Mouse (Mus musculus): Measurements from ENCODE around the gene Pdcd10. TPM values are rescaled to one million over a fixed set of nuclear protein-coding genes. Genes with fewer than 3 reads are reported as not detected.

Pdcd10 gene
- polyA plus RNA-seq, 1 experiment from 2014 or later = 44.8 TPM

DNA sequence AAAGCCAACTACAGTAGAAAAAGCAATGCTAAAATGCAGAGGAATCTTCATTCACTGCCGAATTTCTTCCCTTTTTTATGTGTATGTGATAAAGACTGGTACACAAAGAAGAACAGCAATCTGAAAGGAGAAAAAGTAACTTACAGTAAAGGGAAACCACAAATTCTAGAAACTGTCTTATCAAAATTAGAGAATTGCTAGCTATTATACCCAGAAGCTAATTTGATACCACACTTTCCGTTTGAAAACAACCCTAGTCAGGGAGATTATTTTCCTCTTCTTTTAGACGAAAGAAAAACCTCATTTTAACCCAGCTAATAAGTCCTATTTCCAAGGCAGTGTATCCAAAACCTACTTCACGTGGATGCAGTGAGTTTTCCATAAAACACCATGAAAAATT is 15.4 kb downstream of the Pdcd10 start:
- no peak overlapping the region for H3K9ac ChIP-seq
- no peak overlapping the region for H3K27ac ChIP-seq (replicated peaks)
- no peak for ATAC-seq (ENCODE audit: insufficient read depth)
- no peaks in the 10 kb centered on the region for H3K9me3 ChIP-seq (replicated peaks)
- H3K4me2 ChIP-seq = no peak overlapping the region
- H3K27me3 ChIP-seq = no peaks in the 10 kb centered on the region
- 56% methylated on average over 4 of the region's 4 CpGs for WGBS (ENCODE audit: insufficient replicate concordance)
- peaks cover 22% of the 10 kb centered on the region for H3K4me1 ChIP-seq (replicated peaks)
- no peak overlapping the region for H3K4me3 ChIP-seq (replicated peaks)
- H3K36me3 ChIP-seq (replicated peaks) = peaks cover 13% of the 10 kb centered on the region

DNA sequence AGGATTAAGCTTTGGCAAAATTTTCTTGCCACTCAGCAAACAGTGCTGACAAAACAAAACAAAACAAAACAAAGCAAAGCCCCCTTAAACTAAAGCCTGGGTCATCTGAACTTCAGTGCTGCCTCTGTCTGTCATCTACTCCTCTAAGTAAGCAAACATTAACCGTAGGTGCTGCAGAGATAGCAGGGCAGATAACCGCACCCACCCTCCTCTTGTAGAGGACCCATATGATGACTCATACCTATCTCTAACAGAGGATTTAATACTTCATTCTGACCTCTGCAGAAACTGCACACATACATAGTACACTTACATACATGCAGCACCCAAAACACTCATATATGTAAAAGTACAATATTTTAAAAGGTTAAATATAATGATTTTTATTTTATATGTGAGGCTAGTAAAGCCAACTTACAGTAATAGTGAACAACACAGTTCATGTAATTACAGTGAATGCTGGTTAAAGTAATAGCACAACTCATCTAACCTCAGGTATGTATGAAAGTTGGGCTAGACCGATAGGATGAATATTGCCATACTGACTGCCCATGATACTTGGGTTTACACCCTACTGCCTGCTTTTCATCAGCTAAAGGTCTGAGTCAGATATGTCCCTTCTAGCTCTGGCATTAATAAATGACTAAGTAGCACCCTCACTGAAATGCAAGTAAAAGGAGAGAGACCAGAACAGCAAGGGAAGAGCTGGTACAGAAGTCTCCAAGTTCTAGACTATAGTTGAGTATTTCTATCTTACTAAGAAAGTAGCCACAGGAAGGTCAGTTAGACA is 22.4 kb downstream of the Pdcd10 start:
- Histone ChIP-seq H3K4me3 (replicated peaks) (no peak overlapping the region), H3K9me3 (replicated peaks) (no peaks in the 10 kb centered on the region), H3K36me3 (replicated peaks) (peaks cover 7% of the 10 kb centered on the region), H3K27ac (replicated peaks) (0 out of 2 replicates have a peak overlapping the region, but pooled peaks have one; percentile 38), H3K27me3 (no peaks in the 10 kb centered on the region), H3K4me1 (replicated peaks) (peaks cover 19% of the 10 kb centered on the region), H3K9ac (no peak overlapping the region), H3K4me2 (peak overlapping the region; percentile 35; the same call in 1 of the 2 replicates)
- ATAC-seq (ENCODE audit: insufficient read depth) = peak; percentile 85
- 40% methylated on average over 3 of the region's 3 CpGs for WGBS (ENCODE audit: insufficient replicate concordance)

GRCm38 (mm10) chr3:75531074-75531473 is 25.6 kb downstream of the Pdcd10 start:
- Histone ChIP-seq H3K4me3 (replicated peaks) (no peak overlapping the region), H3K27me3 (no peaks in the 10 kb centered on the region), H3K9ac (no peak overlapping the region), H3K27ac (replicated peaks) (no peak overlapping the region), H3K4me1 (replicated peaks) (peaks cover 19% of the 10 kb centered on the region), H3K4me2 (no peak overlapping the region), H3K9me3 (replicated peaks) (no peaks in the 10 kb centered on the region), H3K36me3 (replicated peaks) (peaks cover 20% of the 10 kb centered on the region)
- no peak for ATAC-seq (ENCODE audit: insufficient read depth)
- 77% methylated on average over 3 of the region's 3 CpGs for WGBS (ENCODE audit: insufficient replicate concordance)

DNA sequence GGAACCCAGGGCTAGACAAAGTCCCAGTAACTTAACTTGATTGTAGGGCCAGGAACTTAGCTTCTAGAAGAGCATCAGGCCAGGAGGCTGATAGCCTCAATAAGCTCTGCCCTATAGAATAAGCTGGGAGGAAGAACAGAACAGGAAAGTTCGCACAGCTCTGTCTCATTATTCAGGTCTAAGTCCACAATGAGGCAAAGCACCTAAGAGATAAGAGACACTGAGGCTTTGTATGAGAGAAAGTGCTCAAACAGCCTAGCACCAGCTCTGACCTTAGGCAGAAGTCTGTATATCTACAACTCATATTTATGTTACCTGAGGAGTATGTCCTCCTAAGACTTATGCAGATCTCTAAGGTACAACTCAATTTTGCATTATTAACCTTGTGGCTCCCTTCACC is 34.1 kb downstream of the Pdcd10 start:
- H3K36me3 ChIP-seq (replicated peaks) = peaks cover 41% of the 10 kb centered on the region
- 76% methylated on average over 1 of the region's 1 CpGs for WGBS (ENCODE audit: insufficient replicate concordance)
- no peak for ATAC-seq (ENCODE audit: insufficient read depth)

DNA sequence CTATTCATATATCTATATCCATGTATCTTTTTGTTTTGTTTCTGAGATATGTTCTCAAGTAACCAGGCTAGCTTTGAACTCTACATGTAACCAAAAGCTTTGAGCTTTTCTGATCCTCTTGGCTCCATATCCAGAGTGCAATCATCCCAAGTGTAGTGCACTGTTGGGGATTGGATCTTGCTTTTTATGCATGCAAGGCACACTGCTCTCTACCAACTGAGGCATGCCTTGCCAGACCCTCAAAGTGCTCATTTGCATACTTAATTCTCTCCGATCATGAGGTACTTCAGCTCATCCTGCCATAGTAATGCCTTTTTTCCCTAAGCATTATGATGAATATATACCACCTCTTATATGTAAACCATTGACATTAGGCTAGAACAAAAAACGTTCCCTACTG is 35.3 kb downstream of the Pdcd10 start:
- H3K4me3 ChIP-seq (replicated peaks) = no peak overlapping the region
- H3K4me2 ChIP-seq = no peak overlapping the region
- H3K27me3 ChIP-seq = no peaks in the 10 kb centered on the region
- 71% methylated on average over 2 of the region's 2 CpGs for WGBS (ENCODE audit: insufficient replicate concordance)
- ATAC-seq (ENCODE audit: insufficient read depth) = no peak
- H3K36me3 ChIP-seq (replicated peaks) = peaks cover 31% of the 10 kb centered on the region
- H3K27ac ChIP-seq (replicated peaks) = no peak overlapping the region
- H3K4me1 ChIP-seq (replicated peaks) = no peaks in the 10 kb centered on the region
- H3K9ac ChIP-seq = no peak overlapping the region
- no peaks in the 10 kb centered on the region for H3K9me3 ChIP-seq (replicated peaks)

More for the DNA sequence above, 34.1 kb downstream of the Pdcd10 start:
- Histone ChIP-seq H3K4me3 (replicated peaks) (no peak overlapping the region), H3K4me2 (no peak overlapping the region), H3K9me3 (replicated peaks) (no peaks in the 10 kb centered on the region), H3K4me1 (replicated peaks) (no peaks in the 10 kb centered on the region), H3K9ac (no peak overlapping the region), H3K27ac (replicated peaks) (no peak overlapping the region), H3K27me3 (no peaks in the 10 kb centered on the region)

- H3K27me3 ChIP-seq = no peaks in the 10 kb centered on the region
- no peak overlapping the region for H3K4me2 ChIP-seq
- 72% methylated on average over 7 of the region's 7 CpGs for WGBS (ENCODE audit: insufficient replicate concordance)
- H3K36me3 ChIP-seq (replicated peaks) = peaks cover 28% of the 10 kb centered on the region
- H3K9me3 ChIP-seq (replicated peaks) = no peaks in the 10 kb centered on the region
- no peak overlapping the region for H3K27ac ChIP-seq (replicated peaks)
- H3K4me1 ChIP-seq (replicated peaks) = no peaks in the 10 kb centered on the region
- no peak overlapping the region for H3K4me3 ChIP-seq (replicated peaks)
- no peak for ATAC-seq (ENCODE audit: insufficient read depth)
- H3K9ac ChIP-seq = no peak overlapping the region
These were observed 38.9 kb downstream of the Pdcd10 start for GRCm38 (mm10) chr3:75517631-75518250.

GRCm38 (mm10) chr3:75498961-75499960 is 57.4 kb downstream of the Pdcd10 start:
- no peak overlapping the region for H3K27ac ChIP-seq (replicated peaks)
- H3K9ac ChIP-seq = no peak overlapping the region
- no peak overlapping the region for H3K4me3 ChIP-seq (replicated peaks)
- H3K36me3 ChIP-seq (replicated peaks) = no peaks in the 10 kb centered on the region
- H3K27me3 ChIP-seq = no peaks in the 10 kb centered on the region
- no peaks in the 10 kb centered on the region for H3K9me3 ChIP-seq (replicated peaks)
- H3K4me1 ChIP-seq (replicated peaks) = no peaks in the 10 kb centered on the region
- WGBS (ENCODE audit: insufficient replicate concordance) = 52% methylated on average over 7 of the region's 7 CpGs
- H3K4me2 ChIP-seq = no peak overlapping the region
- no peak for ATAC-seq (ENCODE audit: insufficient read depth)

DNA sequence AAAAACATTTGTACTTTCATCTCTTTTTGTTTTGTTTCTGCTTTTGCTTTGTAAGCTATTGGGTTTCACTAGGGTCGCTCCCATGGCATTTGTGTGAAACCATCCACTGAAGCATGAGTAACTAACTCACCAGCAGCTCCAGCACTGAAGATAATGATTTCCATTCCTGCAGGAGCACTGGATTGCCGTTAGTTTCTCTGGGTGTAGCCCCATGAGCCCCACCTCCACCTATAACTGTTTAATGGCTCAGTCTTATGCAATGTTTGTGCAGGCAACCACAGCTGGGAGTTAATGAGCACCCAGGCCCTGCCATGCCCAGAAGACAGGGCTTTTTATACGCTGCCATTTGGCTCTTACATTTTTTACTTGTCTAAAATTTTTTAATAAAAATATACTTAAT is 63.7 kb downstream of the Pdcd10 start:
- Histone ChIP-seq H3K4me1 (replicated peaks) (no peaks in the 10 kb centered on the region), H3K9me3 (replicated peaks) (no peaks in the 10 kb centered on the region), H3K27ac (replicated peaks) (no peak overlapping the region), H3K36me3 (replicated peaks) (no peaks in the 10 kb centered on the region), H3K4me2 (no peak overlapping the region), H3K9ac (no peak overlapping the region), H3K4me3 (replicated peaks) (no peak overlapping the region), H3K27me3 (no peaks in the 10 kb centered on the region)
- ATAC-seq (ENCODE audit: insufficient read depth) = peak; percentile 57; the same call in 1 of the 2 replicates
- 56% methylated on average over 3 of the region's 3 CpGs for WGBS (ENCODE audit: insufficient replicate concordance)

DNA sequence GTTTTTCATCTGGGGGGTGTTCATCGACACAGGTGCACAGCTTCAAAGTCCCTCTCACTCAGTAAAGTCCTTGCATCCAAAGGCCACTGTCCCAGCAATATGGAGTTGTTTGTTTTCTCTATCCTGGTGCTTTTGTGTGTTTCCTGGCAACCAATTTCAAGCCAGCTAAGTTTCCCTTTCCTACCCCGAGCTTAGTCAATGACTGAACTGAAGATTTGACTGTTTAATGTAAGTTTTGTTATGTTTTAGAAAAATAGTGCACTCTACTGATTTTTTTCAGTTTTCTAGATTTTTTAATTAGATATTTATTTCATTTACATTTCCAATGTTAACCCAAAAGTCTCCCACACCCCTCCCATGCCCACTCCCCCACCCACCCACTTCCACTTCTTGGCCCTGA is 74.6 kb downstream of the Pdcd10 start, which contains the start of gene Wdr49:
Gene Wdr49 (minus strand): TSS at position 101 of the 400 bp plus-strand sequence.
- Histone ChIP-seq H3K4me1 (replicated peaks) (no peaks in the 10 kb centered on the region), H3K9ac (no peak within 1 kb of the TSS), H3K36me3 (replicated peaks) (no peaks in the 10 kb centered on the region), H3K27me3 (no peaks in the 10 kb centered on the region), H3K4me2 (no peak within 1 kb of the TSS), H3K9me3 (replicated peaks) (no peaks in the 10 kb centered on the region), H3K4me3 (replicated peaks) (no peak within 1 kb of the TSS), H3K27ac (replicated peaks) (no peak within 1 kb of the TSS)
- no peak for ATAC-seq (ENCODE audit: insufficient read depth)
- 48% methylated on average over 2 of the region's 2 CpGs for WGBS (ENCODE audit: insufficient replicate concordance)

DNA sequence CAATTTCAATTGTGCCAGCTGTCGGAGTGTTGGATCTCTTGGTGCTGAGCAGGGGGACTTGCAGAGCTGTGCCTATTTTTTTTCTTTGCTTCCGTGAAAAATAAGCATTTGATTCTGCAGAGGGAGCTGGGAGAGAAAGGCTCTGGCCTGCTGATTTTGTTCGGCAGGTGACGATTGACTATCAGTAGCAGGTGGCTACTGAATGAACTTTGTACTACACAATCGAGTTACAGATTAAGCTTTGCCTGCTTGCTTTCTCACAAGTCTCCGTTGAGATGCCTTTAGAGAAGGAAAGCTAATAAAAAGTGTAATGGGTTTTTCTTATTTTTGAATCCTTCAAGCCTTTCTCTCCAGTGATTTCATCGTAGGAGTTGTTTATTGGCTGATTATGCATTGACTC is 81.5 kb downstream of the Pdcd10 start:
- Histone ChIP-seq H3K36me3 (replicated peaks) (no peaks in the 10 kb centered on the region), H3K4me1 (replicated peaks) (no peaks in the 10 kb centered on the region), H3K9me3 (replicated peaks) (no peaks in the 10 kb centered on the region), H3K9ac (no peak overlapping the region), H3K27me3 (no peaks in the 10 kb centered on the region), H3K4me2 (no peak overlapping the region), H3K4me3 (replicated peaks) (no peak overlapping the region), H3K27ac (replicated peaks) (no peak overlapping the region)
- no peak for ATAC-seq (ENCODE audit: insufficient read depth)
- 53% methylated on average over 7 of the region's 7 CpGs for WGBS (ENCODE audit: insufficient replicate concordance)

DNA sequence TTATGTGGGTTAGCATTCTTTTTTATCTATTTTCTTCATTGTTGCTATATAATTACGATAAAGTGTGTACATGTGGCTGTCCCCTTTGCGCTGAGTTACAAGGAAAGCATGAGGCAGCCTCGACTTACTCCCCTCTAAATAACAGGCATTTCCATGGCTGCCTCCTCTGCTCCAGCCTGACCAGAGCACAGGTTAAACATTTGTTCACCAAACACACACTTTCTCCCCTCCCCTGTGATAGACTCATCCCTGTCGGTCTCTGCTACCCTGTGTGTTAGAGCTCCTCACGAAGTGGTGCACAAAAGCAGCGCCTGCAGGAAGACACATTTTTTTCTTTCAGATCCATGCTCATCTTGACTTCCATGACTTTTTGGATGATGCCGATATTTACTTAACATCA is 82.0 kb downstream of the Pdcd10 start:
- Histone ChIP-seq H3K4me1 (replicated peaks) (no peaks in the 10 kb centered on the region), H3K4me2 (no peak overlapping the region), H3K9me3 (replicated peaks) (no peaks in the 10 kb centered on the region), H3K36me3 (replicated peaks) (no peaks in the 10 kb centered on the region), H3K27ac (replicated peaks) (no peak overlapping the region), H3K9ac (no peak overlapping the region), H3K4me3 (replicated peaks) (no peak overlapping the region), H3K27me3 (no peaks in the 10 kb centered on the region)
- no peak for ATAC-seq (ENCODE audit: insufficient read depth)
- WGBS (ENCODE audit: insufficient replicate concordance) = 62% methylated on average over 7 of the region's 7 CpGs
